Mouse (Mus musculus): ENCODE measurements around the gene Prdm11.

Prdm11 gene

DNA sequence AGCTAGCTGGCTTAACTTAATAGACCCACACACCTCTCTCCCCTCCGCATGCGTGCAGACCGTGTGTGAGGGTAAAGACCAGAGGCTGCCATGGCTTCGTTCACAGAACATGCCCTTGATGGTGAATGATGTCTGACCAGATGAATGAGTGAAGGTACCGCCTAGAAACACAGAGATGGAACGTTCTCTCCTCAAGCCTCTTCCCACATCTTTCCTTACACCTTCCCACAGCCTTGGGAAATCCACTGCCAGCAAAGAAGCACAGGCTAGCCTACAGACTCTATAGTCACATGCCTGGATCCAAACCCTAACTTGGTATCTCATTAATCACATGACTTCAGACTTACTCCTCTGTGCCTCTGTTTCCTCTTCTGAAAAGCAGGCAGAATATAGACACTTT lies 112.6 kb downstream of the Prdm11 start:
- DNase-seq (ENCODE audit: low spot score in 2 of 2) = no peak

GRCm38 (mm10) chr2:92931061-92931460 lies 114.9 kb downstream of the Prdm11 start:
- DNase-seq (ENCODE audit: low spot score in 2 of 2) = no peak

GRCm38 (mm10) chr2:92929696-92930095 lies 116.3 kb downstream of the Prdm11 start:
- no peak for DNase-seq (ENCODE audit: low spot score in 2 of 2)

- DNase-seq (ENCODE audit: low spot score in 2 of 2) = no peak
These were observed 121.2 kb downstream of the Prdm11 start for GRCm38 (mm10) chr2:92924677-92925259.

GRCm38 (mm10) chr2:92920709-92921108 lies 125.3 kb downstream of the Prdm11 start:
- no peak for DNase-seq (ENCODE audit: low spot score in 2 of 2)

- peak in 1 of 2 experiments; percentile 32 for DNase-seq (ENCODE audit: low spot score in 2 of 2)
These were observed 128.4 kb downstream of the Prdm11 start for GRCm38 (mm10) chr2:92917405-92918142.

- no peak for DNase-seq (ENCODE audit: low spot score in 2 of 2)
These were observed 130.0 kb downstream of the Prdm11 start for GRCm38 (mm10) chr2:92915659-92916631.
